24 mouse cellular contexts compared by ENCODE assay signal in genomic region chr16:92009586-92009985, GRCm38 (mm10). TPM values are rescaled to one million over a fixed set of nuclear protein-coding genes. Genes with fewer than 3 reads are reported as not detected.
DNase-seq lines count a peak whose midpoint lies in the region; ATAC-seq lines count a peak whose summit lies in the region.
"Had no signal": no experiment of that assay in that cellular context is flagged by ENCODE, and none has a peak within 500 bp of the region (broad histone marks: within the 10 kb centered on the region; RNA-seq: fewer than 3 reads in every experiment).

No protein-coding gene starts in this region.

- H3K27ac ChIP-seq in hindbrain, embryonic 11.5 days (ENCODE audit: low read depth, low read length) = no peak overlapping the region

- ATAC-seq in CD4-positive, CD25-positive, alpha-beta regulatory T cell, adult 4 months = no peak
- ATAC-seq in hindbrain, embryonic 11.5 days (ENCODE audit: low FRiP score) = no peak
- ATAC-seq: activated CD4-positive, CD25-positive, alpha-beta regulatory T cell, adult 4 months; Patski had no signal

- no peaks in the 10 kb centered on the region for H3K4me1 ChIP-seq in hindbrain, embryonic 11.5 days (replicated peaks; ENCODE audit: control insufficient read depth, insufficient read depth, low read length)

- no peak overlapping the region for H3K4me2 ChIP-seq in hindbrain, embryonic 11.5 days (replicated peaks; ENCODE audit: low read depth, low read length)

- no peak overlapping the region for H3K9ac ChIP-seq in hindbrain, embryonic 11.5 days (ENCODE audit: low read depth, low read length)

- DNase-seq in 3134 (ENCODE audit: extremely low read depth, insufficient read length, low spot score) = peak; percentile 36
- peak; percentile 53 for DNase-seq in 3T3-L1 (ENCODE audit: low read depth, low spot score)
- DNase-seq in NIH3T3 (ENCODE audit: low read depth) = peak; percentile 53
- DNase-seq in frontal cortex, postnatal 14 days (ENCODE audit: low spot score in 2 of 2) = no peak
- DNase-seq in hindbrain, embryonic 11.5 days (ENCODE audit: low spot score) = no peak
- DNase-seq: adrenal gland, adult 2 months; adrenal gland, adult 8-10 months; adrenal gland, postnatal 10 days; adrenal gland, postnatal 14 days; adrenal gland, postnatal 25 days; adrenal gland, postnatal 36 days; B cell, adult 2 months; cerebellum, adult 11 months; cerebellum, adult 11-12 months; cerebellum, adult 18-20 months; cerebellum, adult 2 months; cerebellum, adult 8-10 months; cerebellum, adult 9-10 months; cerebellum, adult 9-11 months had no signal

- H3K36me3 ChIP-seq in hindbrain, embryonic 11.5 days (ENCODE audit: control insufficient read depth, insufficient read depth, low read length) = no peaks in the 10 kb centered on the region
- H3K36me3 ChIP-seq: G1E had no signal

- H3K27me3 ChIP-seq in hindbrain, embryonic 11.5 days (ENCODE audit: control insufficient read depth, insufficient read depth, low read length) = no peaks in the 10 kb centered on the region
- H3K27me3 ChIP-seq: CH12.LX, Patski had no signal

- H3K4me3 ChIP-seq in hindbrain, embryonic 11.5 days (ENCODE audit: low read depth, low read length) = no peak overlapping the region

- 92% methylated on average over 2 of the region's 2 CpGs for WGBS in hindbrain, embryonic 11.5 days

- no peaks in the 10 kb centered on the region for H3K9me3 ChIP-seq in hindbrain, embryonic 11.5 days (ENCODE audit: control insufficient read depth, low read length)
- H3K9me3 ChIP-seq: G1E had no signal

RNA-seq across cellular contexts. Expression of gene Mrps6, which starts 48.5 kb away (rescaled TPM):
- 10 to 100 TPM; 47.8 to 49.1 TPM for polyA plus RNA-seq in CD4-positive, CD25-positive, alpha-beta regulatory T cell, adult 4 months (2017; shearing (Covaris generic))
- polyA plus RNA-seq in hindbrain, embryonic 11.5 days (2014; fragmentation: Nextera tagmentation; extraction: Ambion mirVana) = 139 and 141 TPM in 2 replicates

RNA-seq across cellular contexts. Expression of gene Gm49711, which starts 48.5 kb away (rescaled TPM):
- not detected for polyA plus RNA-seq in CD4-positive, CD25-positive, alpha-beta regulatory T cell, adult 4 months (2017; shearing (Covaris generic))
- polyA plus RNA-seq in hindbrain, embryonic 11.5 days (2014; fragmentation: Nextera tagmentation; extraction: Ambion mirVana) = 0.14 and 0.20 TPM in 2 replicates
- polyA plus RNA-seq: activated CD4-positive, CD25-positive, alpha-beta regulatory T cell, adult 4 months had no signal

RNA-seq across cellular contexts. Expression of gene Slc5a3, which starts 48.5 kb away (rescaled TPM):
- 10 to 100 TPM in 1 of 2 experiments, 1 to 10 TPM in 1; 7.0 to 11.2 TPM for polyA plus RNA-seq in CD4-positive, CD25-positive, alpha-beta regulatory T cell, adult 4 months (2017; shearing (Covaris generic))
- polyA plus RNA-seq in hindbrain, embryonic 11.5 days (2014; fragmentation: Nextera tagmentation; extraction: Ambion mirVana) = 14.6 and 14.9 TPM in 2 replicates

Comparison
In these comparisons a context has a peak if more than half of its experiments do, and no peak if none do; other contexts are left out.
1. DNase-seq: peak in 3134 (single experiment), 3T3-L1 (single experiment) and NIH3T3 (single experiment); none in frontal cortex, postnatal 14 days (0 of 2) and hindbrain, embryonic 11.5 days (single experiment).